Mouse (Mus musculus) myocyte (in vitro differentiated cells): ENCODE measurements around the gene Trp53rkb.

ENCODE experiments used
- CEBPB ChIP-seq: IDR thresholded peaks from 2 replicates; pipeline ENCODE4 v1.6.1; 2011; ENCODE audit warnings: mild to moderate bottlenecking, moderate library complexity; ENCODE audit not compliant: poor library complexity, insufficient read depth, severe bottlenecking
- E2F4 ChIP-seq: IDR thresholded peaks from one replicate; pipeline ENCODE4 v1.6.1; 2011; ENCODE audit warnings: mild to moderate bottlenecking, control low read depth, moderate library complexity; ENCODE audit not compliant: insufficient read depth
- MAX ChIP-seq: IDR thresholded peaks from one replicate; pipeline ENCODE4 v1.6.1; 2011; ENCODE audit warnings: low read depth, mild to moderate bottlenecking, control low read depth
- MYOD1 ChIP-seq, 3 experiments: IDR thresholded peaks; one replicate each; pipeline ENCODE4 v1.6.1; 2011; ENCODE audit warnings: control low read depth in 2 of 3, low read depth in 2 of 3, mild to moderate bottlenecking in 2 of 3, moderate library complexity in 1 of 3; ENCODE audit not compliant: insufficient read length in 2 of 3, control insufficient read depth in 1 of 3
- MYOG ChIP-seq, 3 experiments: IDR thresholded peaks; one replicate each; pipeline ENCODE4 v1.6.1; 2011; ENCODE audit warnings: control low read depth in 2 of 3, low read depth in 2 of 3, mild to moderate bottlenecking in 2 of 3; ENCODE audit not compliant: insufficient read length in 2 of 3, control insufficient read depth in 1 of 3, insufficient read depth in 1 of 3
- POLR2A ChIP-seq: IDR thresholded peaks from one replicate; pipeline ENCODE4 v1.6.1; 2011; ENCODE audit warnings: low read depth, mild to moderate bottlenecking, control low read depth, moderate library complexity; ENCODE audit not compliant: insufficient read length
- POLR2AphosphoS2 ChIP-seq: IDR thresholded peaks from one replicate; pipeline ENCODE4 v1.6.1; 2011; ENCODE audit warnings: low read depth, control low read depth; ENCODE audit not compliant: insufficient read length
- SRF ChIP-seq: IDR thresholded peaks from one replicate; pipeline ENCODE4 v1.6.1; 2011; ENCODE audit warnings: low read depth; ENCODE audit not compliant: control insufficient read depth, insufficient read length
- USF1 ChIP-seq: IDR thresholded peaks from one replicate; pipeline ENCODE4 v1.6.1; 2011; ENCODE audit warnings: low read depth, mild to moderate bottlenecking, control low read depth, moderate library complexity

- TF ChIP-seq MYOG (IDR thresholded peaks at IDR 0.05; ENCODE audit: control insufficient read depth in 1 of 3, insufficient read depth in 1 of 3, insufficient read length in 2 of 3, low read depth in 2 of 3) (no peak), POLR2A (no peak), E2F4 (no peak), SRF (no peak), MYOD1 (IDR thresholded peaks at IDR 0.05; ENCODE audit: control insufficient read depth in 1 of 3, insufficient read length in 2 of 3, low read depth in 2 of 3) (no peak), USF1 (no peak), POLR2AphosphoS2 (peak; percentile 36), MAX (no peak), CEBPB (no peak)
Measured at GRCm38 (mm10) chr2:166800473-166800857, 8.1 kb downstream of the Trp53rkb start.
